In the genomic region with DNA sequence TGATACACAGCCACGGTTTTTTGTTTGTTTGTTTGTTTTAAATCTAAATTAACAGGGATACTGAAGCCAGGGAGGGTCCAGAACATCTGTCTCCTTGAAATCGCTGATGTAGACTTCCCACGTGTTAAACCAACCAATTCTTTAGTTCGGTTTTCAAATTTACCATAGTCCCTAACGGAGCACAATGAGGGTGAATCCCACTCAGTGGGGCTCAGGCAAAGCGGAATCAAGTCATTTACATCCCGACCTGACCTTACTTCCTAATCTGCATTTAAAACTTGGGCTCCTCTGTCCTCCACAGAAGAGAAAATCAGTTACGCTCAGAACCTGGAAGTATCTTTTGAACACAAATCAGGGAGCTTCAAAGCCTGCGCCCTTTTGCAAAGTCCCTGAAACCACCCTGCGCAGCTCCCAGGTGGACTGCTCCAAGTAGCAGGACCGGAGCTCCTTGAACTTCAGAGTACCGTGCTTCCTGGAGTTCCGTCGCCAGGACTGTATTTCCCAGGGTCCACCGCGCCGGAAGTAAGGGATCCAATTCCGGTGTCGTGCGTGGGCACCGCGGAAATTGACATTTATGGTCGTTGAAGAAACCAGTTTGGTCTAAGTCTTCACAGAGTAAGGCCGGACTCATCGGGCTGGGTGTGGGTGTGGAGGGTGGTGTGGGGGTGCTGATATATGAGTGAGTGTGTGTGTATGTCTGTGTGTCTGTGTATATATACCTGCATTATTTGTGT, we compare ENCODE assay signal across 8 mouse cellular contexts. TPM values are rescaled to one million over a fixed set of nuclear protein-coding genes. Genes with fewer than 3 reads are reported as not detected.
A peak's percentile ranks its signal among the peaks of the same experiment; 100 is the strongest.
DNase-seq lines count a peak whose midpoint lies in the region; ATAC-seq and TF ChIP-seq lines count a peak whose summit lies in the region.

No protein-coding gene starts in this region.

- no peak for TF ChIP-seq CTCF in CH12.LX (conservative IDR thresholded peaks at IDR 0.05 in 1 of 2, IDR thresholded peaks at IDR 0.05 in 1 of 2; ENCODE audit: low read depth in 2 of 2, low read length in 2 of 2)
- TF ChIP-seq CTCF in heart, postnatal 0 days (IDR thresholded peaks at IDR 0.05; ENCODE audit: low read depth) = no peak
- TF ChIP-seq CTCF in testis, adult 2 months (IDR thresholded peaks at IDR 0.05; ENCODE audit: control insufficient read depth, insufficient read depth, insufficient replicate concordance, low read depth, low read length) = no peak

- in situ Hi-C loops in CH12.LX (cut with MboI; ENCODE audit: low pct_ligation_motif_present, low pct_unique_long_range_greater_than_20kb, low sequenced_read_pairs) = loop anchor here (5.0 kb wide), 1 partner anchor 72 kb away; a partner anchor contains a TSS

- dilution Hi-C loops in CH12.LX (cut with MboI; ENCODE audit: extremely low pct_ligation_motif_present, extremely low pct_unique_long_range_greater_than_20kb, low sequenced_read_pairs) = no loop called here

- TF ChIP-seq POLR2A in CH12.LX (IDR thresholded peaks at IDR 0.05; ENCODE audit: low read depth, low read length) = peak; percentile 95
- TF ChIP-seq POLR2A in testis, adult 2 months (IDR thresholded peaks at IDR 0.05; ENCODE audit: control insufficient read depth, low read depth, low read length) = peak; percentile 82; the same call in 1 of the 2 replicates

- peaks cover 10% of the 10 kb centered on the region; the same call in 1 of the 2 replicates for H3K79me2 ChIP-seq in CH12.LX (replicated peaks; ENCODE audit: control insufficient read depth, extremely low read depth, insufficient read depth, poor library complexity, severe bottlenecking)

- peaks cover 2 to 11% of the 10 kb centered on the region in 2 experiments; a peak in 2 of 4 replicates for H3K4me1 ChIP-seq in CH12.LX (ENCODE audit: control insufficient read depth in 1 of 2, insufficient read depth in 2 of 2)
- H3K4me1 ChIP-seq in forebrain, embryonic 11.5 days (replicated peaks; ENCODE audit: control insufficient read depth, insufficient read depth, low read length) = no peaks in the 10 kb centered on the region; the same call in 1 of the 2 replicates
- H3K4me1 ChIP-seq in heart, postnatal 0 days (ENCODE audit: control insufficient read depth, insufficient read depth) = no peaks in the 10 kb centered on the region
- H3K4me1 ChIP-seq in liver, embryonic 16.5 days (ENCODE audit: control insufficient read depth, low read depth, low read length) = no peaks in the 10 kb centered on the region; the same call in none of the 2 replicates
- peaks cover 11% of the 10 kb centered on the region for H3K4me1 ChIP-seq in neural tube, embryonic 13.5 days (replicated peaks)
- no peaks in the 10 kb centered on the region; the same call in 1 of the 2 replicates for H3K4me1 ChIP-seq in testis, adult 2 months (ENCODE audit: control insufficient read depth, insufficient read depth, low read length)

- H3K27me3 ChIP-seq in CH12.LX (replicated peaks) = no peaks in the 10 kb centered on the region
- no peaks in the 10 kb centered on the region for H3K27me3 ChIP-seq in forebrain, embryonic 11.5 days (ENCODE audit: control insufficient read depth, insufficient read depth, low read length)
- no peaks in the 10 kb centered on the region for H3K27me3 ChIP-seq in heart, postnatal 0 days (ENCODE audit: control insufficient read depth, insufficient read depth, low read length)
- H3K27me3 ChIP-seq in liver, embryonic 16.5 days (ENCODE audit: control insufficient read depth, insufficient read depth, low read depth, low read length) = no peaks in the 10 kb centered on the region
- no peaks in the 10 kb centered on the region for H3K27me3 ChIP-seq in neural tube, embryonic 13.5 days
- H3K27me3 ChIP-seq in testis, adult 2 months (ENCODE audit: control insufficient read depth, insufficient read depth, low read length) = no peaks in the 10 kb centered on the region

- peak overlapping the region; percentile 52; the same call in 1 of the 2 replicates for H3K4me2 ChIP-seq in CH12.LX (ENCODE audit: insufficient read depth, low read depth, poor library complexity, severe bottlenecking)
- peak overlapping the region; percentile 91 for H3K4me2 ChIP-seq in forebrain, embryonic 11.5 days (ENCODE audit: low read depth, low read length, severe bottlenecking)
- H3K4me2 ChIP-seq in heart, postnatal 0 days (ENCODE audit: low read depth, low read length) = peak overlapping the region; percentile 85
- H3K4me2 ChIP-seq in liver, embryonic 16.5 days (ENCODE audit: low read depth, low read length) = peak overlapping the region; percentile 51
- H3K4me2 ChIP-seq in neural tube, embryonic 13.5 days = peak overlapping the region; percentile 95

- no peak overlapping the region for H3K27ac ChIP-seq in CH12.LX (ENCODE audit: insufficient read depth, low read depth)
- peak overlapping the region; percentile 74; the same call in 1 of the 2 replicates for H3K27ac ChIP-seq in forebrain, embryonic 11.5 days (ENCODE audit: low read depth, low read length)
- H3K27ac ChIP-seq in heart, postnatal 0 days (ENCODE audit: low read depth) = peak overlapping the region; percentile 13
- H3K27ac ChIP-seq in liver, embryonic 16.5 days (ENCODE audit: low read length) = no peak overlapping the region
- H3K27ac ChIP-seq in neural tube, embryonic 13.5 days (replicated peaks) = peak overlapping the region; percentile 19; the same call in 1 of the 2 replicates
- peak overlapping the region; percentile 95 for H3K27ac ChIP-seq in testis, adult 2 months (ENCODE audit: control insufficient read depth, insufficient read depth, low read depth, low read length)

- 1% methylated on average over 25 of the region's 25 CpGs for WGBS in forebrain, embryonic 11.5 days
- WGBS in heart, postnatal 0 days = under 1% methylated on average over 25 of the region's 25 CpGs
- under 1% methylated on average over 25 of the region's 25 CpGs for WGBS in liver, embryonic 16.5 days (ENCODE audit: insufficient replicate concordance)
- WGBS in neural tube, embryonic 13.5 days = under 1% methylated on average over 25 of the region's 25 CpGs

- peak; percentile 88 for ATAC-seq in forebrain, embryonic 11.5 days (replicated peaks; ENCODE audit: low FRiP score)
- peak; percentile 92 for ATAC-seq in heart, postnatal 0 days (ENCODE audit: insufficient read depth, low read depth)
- peak; percentile 81 for ATAC-seq in liver, embryonic 16.5 days (ENCODE audit: low read depth)
- ATAC-seq in neural tube, embryonic 13.5 days (ENCODE audit: low read depth) = peak; percentile 95

- H3K9ac ChIP-seq in CH12.LX (ENCODE audit: insufficient read depth, low read depth) = peak overlapping the region; percentile 89
- peak overlapping the region; percentile 83 for H3K9ac ChIP-seq in forebrain, embryonic 11.5 days (ENCODE audit: low read length)
- peak overlapping the region; percentile 85 for H3K9ac ChIP-seq in heart, postnatal 0 days (replicated peaks; ENCODE audit: low read depth, low read length)
- peak overlapping the region; percentile 74 for H3K9ac ChIP-seq in liver, embryonic 16.5 days (ENCODE audit: low read depth, low read length)
- H3K9ac ChIP-seq in neural tube, embryonic 13.5 days = peak overlapping the region; percentile 83

- TF ChIP-seq EP300 in CH12.LX (IDR thresholded peaks at IDR 0.05; ENCODE audit: low read length) = no peak
- TF ChIP-seq EP300 in heart, postnatal 0 days (IDR thresholded peaks at IDR 0.05; ENCODE audit: low read depth) = no peak

- H3K36me3 ChIP-seq in CH12.LX (replicated peaks in 1 of 2; ENCODE audit: control insufficient read depth in 1 of 2, insufficient read depth in 1 of 2, low read length in 1 of 2) = peaks cover 24 to 27% of the 10 kb centered on the region in 2 experiments
- H3K36me3 ChIP-seq in forebrain, embryonic 11.5 days (ENCODE audit: control insufficient read depth, insufficient read depth, low read length) = no peaks in the 10 kb centered on the region; the same call in 1 of the 2 replicates
- H3K36me3 ChIP-seq in heart, postnatal 0 days (replicated peaks; ENCODE audit: control insufficient read depth, insufficient read depth, low read length) = peaks cover 11% of the 10 kb centered on the region
- H3K36me3 ChIP-seq in liver, embryonic 16.5 days (ENCODE audit: control insufficient read depth, insufficient read depth) = peaks cover 6% of the 10 kb centered on the region
- H3K36me3 ChIP-seq in neural tube, embryonic 13.5 days = peaks cover 26% of the 10 kb centered on the region
- peaks cover 3% of the 10 kb centered on the region; the same call in 1 of the 2 replicates for H3K36me3 ChIP-seq in testis, adult 2 months (ENCODE audit: control insufficient read depth, insufficient read depth, low read length)

- H3K4me3 ChIP-seq in CH12.LX (replicated peaks in 1 of 3; ENCODE audit: low read depth in 2 of 3, low read length in 2 of 3, poor library complexity in 1 of 3) = peak overlapping the region; percentile 73 to 81 (median 76)
- peak overlapping the region; percentile 66 for H3K4me3 ChIP-seq in forebrain, embryonic 11.5 days (ENCODE audit: low read depth, low read length)
- peak overlapping the region; percentile 73 for H3K4me3 ChIP-seq in heart, postnatal 0 days (ENCODE audit: low read depth, low read length)
- peak overlapping the region; percentile 79 for H3K4me3 ChIP-seq in liver, embryonic 16.5 days (ENCODE audit: low read depth, low read length)
- H3K4me3 ChIP-seq in neural tube, embryonic 13.5 days = peak overlapping the region; percentile 74
- H3K4me3 ChIP-seq in testis, adult 2 months (ENCODE audit: control insufficient read depth, low read depth, low read length) = peak overlapping the region; percentile 100

- TF ChIP-seq RAD21 in CH12.LX (IDR thresholded peaks at IDR 0.05; ENCODE audit: low read depth, low read length) = no peak

- H3K9me3 ChIP-seq in CH12.LX (replicated peaks; ENCODE audit: low read length) = no peaks in the 10 kb centered on the region
- H3K9me3 ChIP-seq in forebrain, embryonic 11.5 days (ENCODE audit: control insufficient read depth, low read length) = no peaks in the 10 kb centered on the region
- no peaks in the 10 kb centered on the region for H3K9me3 ChIP-seq in heart, postnatal 0 days (replicated peaks; ENCODE audit: control insufficient read depth, low read length)
- H3K9me3 ChIP-seq in liver, embryonic 16.5 days (replicated peaks; ENCODE audit: control insufficient read depth, low read length) = no peaks in the 10 kb centered on the region
- H3K9me3 ChIP-seq in neural tube, embryonic 13.5 days = no peaks in the 10 kb centered on the region

- peak; percentile 76 for DNase-seq in CH12.LX (ENCODE audit: extremely low read depth)
- DNase-seq in c-Kit-positive CD71-positive TER-119-negative erythroid progenitor cells, embryonic 14.5 days (ENCODE audit: low read depth) = peak; percentile 74
- DNase-seq in forebrain, embryonic 11.5 days (ENCODE audit: low spot score) = peak; percentile 85
- DNase-seq in heart, postnatal 0 days (ENCODE audit: low spot score) = peak; percentile 92
- peak; percentile 86 to 89 for DNase-seq in kidney, postnatal 4 days

RNA-seq across cellular contexts. Expression of a gene that starts 2.5 kb away (rescaled TPM):
- total RNA-seq in CH12.LX (2012; rRNA removed) (3.6 and 3.9 TPM in 2 replicates), CH12.LX (2014; rRNA removed) (5.5 and 6.5 TPM in 2 replicates)
- polyA plus RNA-seq in CH12.LX (2012; ENCODE audit: insufficient read length, low read depth) = 3.6 and 4.4 TPM in 2 replicates
- polyA plus RNA-seq in forebrain, embryonic 11.5 days (2014; fragmentation: Nextera tagmentation; extraction: Ambion mirVana) = 3.1 and 3.3 TPM in 2 replicates
- total RNA-seq in heart, postnatal 0 days (2014; rRNA removed; ENCODE audit: low replicate concordance) = 2.6 and 22.2 TPM in 2 replicates
- polyA plus RNA-seq in heart, postnatal 0 days (2015; fragmentation: Nextera tagmentation; extraction: Ambion mirVana) = 0.91 and 1.0 TPM in 2 replicates
- polyA plus RNA-seq in liver, embryonic 16.5 days (2015; fragmentation: Nextera tagmentation; extraction: Ambion mirVana) = 0.55 and 0.58 TPM in 2 replicates
- 2.3 and 2.9 TPM in 2 replicates for polyA plus RNA-seq in neural tube, embryonic 13.5 days (2015; fragmentation: Nextera tagmentation; extraction: Ambion mirVana)
- 4.1 and 6.3 TPM in 2 replicates for polyA plus RNA-seq in testis, adult 2 months (2012; rRNA removed)

RNA-seq across cellular contexts. Expression of a gene that starts 33.9 kb away (rescaled TPM):
- total RNA-seq in CH12.LX (2012; rRNA removed) (4.0 and 5.0 TPM in 2 replicates), CH12.LX (2014; rRNA removed) (5.9 and 6.5 TPM in 2 replicates)
- 3.4 and 4.0 TPM in 2 replicates for polyA plus RNA-seq in CH12.LX (2012; ENCODE audit: insufficient read length, low read depth)
- polyA plus RNA-seq in forebrain, embryonic 11.5 days (2014; fragmentation: Nextera tagmentation; extraction: Ambion mirVana) = 12.8 and 13.9 TPM in 2 replicates
- 3.1 and 5.5 TPM in 2 replicates for total RNA-seq in heart, postnatal 0 days (2014; rRNA removed; ENCODE audit: low replicate concordance)
- polyA plus RNA-seq in heart, postnatal 0 days (2015; fragmentation: Nextera tagmentation; extraction: Ambion mirVana) = 3.5 and 3.6 TPM in 2 replicates
- 1.3 and 1.4 TPM in 2 replicates for polyA plus RNA-seq in liver, embryonic 16.5 days (2015; fragmentation: Nextera tagmentation; extraction: Ambion mirVana)
- polyA plus RNA-seq in neural tube, embryonic 13.5 days (2015; fragmentation: Nextera tagmentation; extraction: Ambion mirVana) = 10.5 TPM in 2 replicates
- 2.0 and 2.3 TPM in 2 replicates for polyA plus RNA-seq in testis, adult 2 months (2012; rRNA removed)

RNA-seq across cellular contexts. Expression of a gene that starts 52.9 kb away (rescaled TPM):
- total RNA-seq in CH12.LX (2012; rRNA removed) = 7.0 and 7.8 TPM in 2 replicates
- 5.7 and 5.8 TPM in 2 replicates for total RNA-seq in CH12.LX (2014; rRNA removed)
- 6.7 and 6.8 TPM in 2 replicates for polyA plus RNA-seq in CH12.LX (2012; ENCODE audit: insufficient read length, low read depth)
- 4.4 and 4.7 TPM in 2 replicates for polyA plus RNA-seq in forebrain, embryonic 11.5 days (2014; fragmentation: Nextera tagmentation; extraction: Ambion mirVana)
- total RNA-seq in heart, postnatal 0 days (2014; rRNA removed; ENCODE audit: low replicate concordance) = 3.9 and 4.5 TPM in 2 replicates
- 2.3 and 2.4 TPM in 2 replicates for polyA plus RNA-seq in heart, postnatal 0 days (2015; fragmentation: Nextera tagmentation; extraction: Ambion mirVana)
- polyA plus RNA-seq in liver, embryonic 16.5 days (2015; fragmentation: Nextera tagmentation; extraction: Ambion mirVana) = 0.81 and 1.1 TPM in 2 replicates
- 1.4 and 1.5 TPM in 2 replicates for polyA plus RNA-seq in neural tube, embryonic 13.5 days (2015; fragmentation: Nextera tagmentation; extraction: Ambion mirVana)
- polyA plus RNA-seq in testis, adult 2 months (2012; rRNA removed) = 3.4 and 4.3 TPM in 2 replicates

Comparison
In these comparisons a context has a peak if more than half of its experiments do, and no peak if none do; other contexts are left out.
1. H3K27ac ChIP-seq: peak in forebrain, embryonic 11.5 days (single experiment), heart, postnatal 0 days (single experiment), neural tube, embryonic 13.5 days (single experiment) and testis, adult 2 months (single experiment); none in CH12.LX (single experiment) and liver, embryonic 16.5 days (single experiment).
2. Peak in every context shown above with its lines, with median percentiles within 50 percentile points of each other: DNase-seq, H3K4me2 ChIP-seq, H3K4me3 ChIP-seq, H3K9ac ChIP-seq and ATAC-seq.